Mouse (Mus musculus) stomach, postnatal 0 days (tissue): Measurements from ENCODE around the gene Pdik1l. TPM values are rescaled to one million over a fixed set of nuclear protein-coding genes. Genes with fewer than 3 reads are reported as not detected.

Experiments used
- ATAC-seq: fragments of 200-750 bp; cut with Nextera tagmentation; 2 replicates; pipeline ENCODE4 v1.8.0; 2017; ENCODE audit not compliant: low FRiP score, low TSS enrichment
- DNase-seq: peaks from one replicate; pipeline ENCODE4 v3.0.0-alpha.2; 2016; ENCODE audit warnings: low spot score
- H3K27ac ChIP-seq: fragments of 300-500 bp; sonication (generic); replicated peaks from 2 replicates; pipeline ENCODE4 v1.5.1; 2014; ENCODE audit warnings: mild to moderate bottlenecking, control low read depth
- H3K27me3 ChIP-seq: fragments of 300-500 bp; sonication (generic); 2 replicates; pipeline ENCODE4 v1.6.1; 2014; ENCODE audit warnings: low read length; ENCODE audit not compliant: control insufficient read depth, insufficient read depth
- H3K36me3 ChIP-seq: fragments of 300-500 bp; sonication (generic); 2 replicates; pipeline ENCODE4 v1.6.1; 2014; ENCODE audit warnings: low read length, mixed read lengths; ENCODE audit not compliant: control insufficient read depth, insufficient read depth
- H3K4me1 ChIP-seq: fragments of 300-500 bp; sonication (generic); replicated peaks from 2 replicates; pipeline ENCODE4 v1.6.1; 2014; ENCODE audit warnings: antibody characterized with exemption; ENCODE audit not compliant: control insufficient read depth, insufficient read depth
- H3K4me2 ChIP-seq: fragments of 300-500 bp; sonication (generic); replicated peaks from 2 replicates; pipeline ENCODE4 v1.6.1; 2014; ENCODE audit warnings: low read depth, mild to moderate bottlenecking, control low read depth, moderate library complexity
- H3K4me3 ChIP-seq: fragments of 300-500 bp; sonication (generic); 2 replicates; pipeline ENCODE4 v1.5.1; 2014; ENCODE audit warnings: low read depth, low read length, control low read depth
- H3K9ac ChIP-seq: fragments of 300-500 bp; sonication (generic); 2 replicates; pipeline ENCODE4 v1.6.1; 2014; ENCODE audit warnings: mild to moderate bottlenecking, low read length, control low read depth, mixed read lengths
- H3K9me3 ChIP-seq: fragments of 300-500 bp; sonication (generic); 2 replicates; pipeline ENCODE4 v1.6.1; 2016; ENCODE audit warnings: low read length; ENCODE audit not compliant: control insufficient read depth
- CTCF ChIP-seq: IDR thresholded peaks from 2 replicates; pipeline ENCODE4 v1.5.1; 2016; ENCODE audit warnings: antibody characterized with exemption, low read depth, mild to moderate bottlenecking, moderate library complexity
- EP300 ChIP-seq: optimal IDR thresholded peaks from 2 replicates; pipeline ENCODE3; 2016; ENCODE audit warnings: antibody characterized with exemption
- WGBS: fragments of 180-500 bp; shearing (Covaris S2); extraction: QIAGEN DNeasy Blood & Tissue Kit; methylation state at CpG from one replicate; pipeline ENCODE4 v1.1.7; 2014; 5-methylcytosine and 5-hydroxymethylcytosine counted together
- polyA plus RNA-seq: library from polyadenylated mRNA; unstranded; fragments of >200 nt; fragmentation: Nextera tagmentation; extraction: Ambion mirVana; gene quantifications from 2 replicates; pipeline ENCODE4 v1.2.1, GENCODE M21; 2015

Pdik1l gene
- polyA plus RNA-seq, 1 experiment from 2014 or later, result 8.4 TPM

DNA sequence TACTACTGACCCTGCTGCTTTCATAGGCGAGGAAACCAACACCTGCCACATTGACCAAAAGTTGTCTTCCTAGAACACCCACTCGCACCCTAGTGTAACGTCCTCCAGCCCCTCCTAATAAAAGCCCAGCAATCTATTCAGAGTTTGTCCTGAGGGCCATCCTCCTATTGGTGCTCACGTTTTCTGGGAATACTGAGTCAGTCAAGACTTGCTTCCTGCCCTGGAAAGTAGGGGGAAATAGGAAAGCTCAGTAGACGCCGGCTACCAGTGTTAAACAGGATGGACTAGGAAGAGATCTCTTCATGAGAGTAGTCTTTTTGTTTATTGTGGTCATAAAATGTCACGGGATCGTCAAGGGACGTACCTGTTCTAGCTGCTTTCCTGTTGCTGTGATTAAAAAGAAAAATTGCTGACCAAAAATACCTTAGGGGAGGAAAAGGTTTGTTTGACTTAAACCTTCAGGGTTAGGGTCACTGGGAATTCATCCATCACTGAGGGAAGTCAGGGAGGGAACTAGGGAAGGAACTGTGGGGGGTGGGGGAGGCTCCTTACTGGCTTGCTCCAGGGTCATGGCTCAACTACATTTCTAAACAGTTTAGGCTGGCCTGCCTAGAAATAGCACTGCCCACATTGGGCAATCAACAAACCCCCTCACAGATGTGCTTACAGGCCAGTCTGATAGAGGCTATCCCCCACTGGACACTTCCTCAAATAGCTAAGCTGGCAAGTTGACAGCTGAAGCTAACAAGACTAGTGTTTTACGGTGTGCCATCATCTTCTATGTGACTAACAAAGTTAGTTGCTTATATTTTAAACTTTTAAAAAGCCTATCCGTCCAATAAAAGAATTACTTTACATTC lies 932 bp upstream of the Pdik1l start:
- Histone ChIP-seq H3K9me3 (no peaks in the 10 kb centered on the region), H3K27ac (no peak overlapping the region; the same call in 1 of the 2 replicates), H3K36me3 (no peaks in the 10 kb centered on the region), H3K27me3 (no peaks in the 10 kb centered on the region), H3K4me3 (peak overlapping the region; percentile 95; the same call in 1 of the 2 replicates), H3K4me1 (0 out of 2 replicates have a peak, but pooled peaks cover 3% of the 10 kb centered on the region), H3K4me2 (peak overlapping the region; percentile 82), H3K9ac (peak overlapping the region; percentile 97)
- ATAC-seq, result no peak
- DNase-seq, result no peak
- TF ChIP-seq EP300 (no peak), CTCF (no peak)
- WGBS, result 20% methylated on average over 11 of the region's 11 CpGs

DNA sequence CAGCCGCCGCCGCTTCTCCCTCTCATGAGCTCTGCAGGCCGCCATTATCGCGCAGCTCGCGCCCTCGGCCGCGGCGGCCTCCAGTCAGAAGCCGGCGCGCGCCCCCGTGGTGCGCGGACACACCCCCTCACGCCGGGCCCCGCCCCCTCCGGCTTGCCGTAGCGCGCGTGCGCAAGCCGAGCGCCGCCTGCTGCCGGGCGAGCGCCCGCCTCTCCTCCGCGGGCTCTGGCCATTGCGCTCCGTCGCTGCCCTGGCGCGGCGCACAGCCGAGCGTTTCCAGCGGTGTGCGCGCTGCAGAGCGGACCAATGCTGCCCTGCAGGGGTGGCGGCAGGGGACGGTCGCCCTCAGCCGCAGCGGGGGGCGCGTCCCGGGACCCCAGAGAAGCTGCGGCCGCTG lies 529 bp downstream of the Pdik1l start:
- peak; percentile 92 for ATAC-seq
- Histone ChIP-seq H3K4me3 (peak overlapping the region; percentile 95), H3K4me1 (0 out of 2 replicates have a peak, but pooled peaks cover 3% of the 10 kb centered on the region), H3K9me3 (no peaks in the 10 kb centered on the region), H3K36me3 (peaks cover under 1% of the 10 kb centered on the region; the same call in 1 of the 2 replicates), H3K4me2 (peak overlapping the region; percentile 96), H3K9ac (peak overlapping the region; percentile 97), H3K27me3 (no peaks in the 10 kb centered on the region), H3K27ac (peak overlapping the region; percentile 99)
- peak; percentile 97 for DNase-seq
- TF ChIP-seq CTCF (peak; percentile 56; the same call in 1 of the 2 replicates), EP300 (no peak)
- under 1% methylated on average over 53 of the region's 59 CpGs for WGBS

DNA sequence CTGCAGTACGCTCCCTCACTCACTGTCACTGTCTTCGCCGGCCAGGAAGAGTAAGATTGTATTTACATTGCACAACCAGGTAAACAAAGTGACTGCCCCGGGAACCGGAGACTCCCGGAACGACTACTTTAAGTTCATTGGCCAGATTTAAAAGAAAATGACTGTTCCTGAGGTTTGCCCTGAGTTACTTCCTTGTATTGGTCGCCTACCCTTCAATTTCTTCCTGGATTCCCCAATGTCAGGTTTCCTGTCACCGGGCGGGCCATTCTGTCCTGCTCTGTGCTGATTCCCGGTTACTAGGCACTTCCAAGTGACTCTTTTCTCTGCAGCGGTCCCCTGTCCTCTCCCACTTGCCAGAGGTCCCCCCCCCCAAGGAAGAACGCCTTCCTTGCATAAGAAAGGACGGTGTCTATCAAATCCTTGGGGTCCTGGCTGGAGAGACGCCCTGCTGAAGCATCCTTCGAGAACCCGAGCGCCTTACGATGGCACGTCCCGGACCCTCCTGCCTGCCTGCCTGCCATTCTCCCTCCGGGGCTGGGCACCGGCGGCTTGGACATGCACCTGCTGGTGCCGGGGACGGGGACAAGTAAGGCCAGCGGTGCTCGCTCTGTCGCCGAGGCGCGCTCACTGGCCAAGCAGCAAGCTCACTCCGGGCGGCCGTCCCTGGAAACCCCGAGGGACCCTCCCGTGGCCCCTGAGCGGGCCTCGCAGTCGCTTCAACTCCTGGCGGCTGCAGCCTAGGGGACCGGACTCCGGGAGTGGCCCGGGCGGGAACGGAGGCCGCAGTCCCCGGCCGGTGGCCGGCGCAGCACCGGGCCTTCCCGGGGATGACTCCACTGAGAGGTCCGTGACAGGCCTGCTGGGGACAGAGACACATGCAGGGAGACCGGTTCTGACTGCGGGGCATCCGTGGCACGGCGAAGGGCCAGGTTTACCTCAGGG lies 1.2 kb downstream of the Pdik1l start:
- H3K4me1 ChIP-seq, result 0 out of 2 replicates have a peak, but pooled peaks cover 3% of the 10 kb centered on the region
- WGBS, result 1% methylated on average over 54 of the region's 59 CpGs
- H3K36me3 ChIP-seq, result peaks cover 6% of the 10 kb centered on the region; the same call in 1 of the 2 replicates
- no peaks in the 10 kb centered on the region for H3K27me3 ChIP-seq
- no peaks in the 10 kb centered on the region for H3K9me3 ChIP-seq
- H3K4me3 ChIP-seq, result peak overlapping the region; percentile 95
- TF ChIP-seq CTCF, result no peak
- no peak for TF ChIP-seq EP300
- H3K9ac ChIP-seq, result peak overlapping the region; percentile 94
- H3K27ac ChIP-seq, result peak overlapping the region; percentile 89
- ATAC-seq (peak; percentile 49), DNase-seq (peak; percentile 59)
- H3K4me2 ChIP-seq, result peak overlapping the region; percentile 96

DNA sequence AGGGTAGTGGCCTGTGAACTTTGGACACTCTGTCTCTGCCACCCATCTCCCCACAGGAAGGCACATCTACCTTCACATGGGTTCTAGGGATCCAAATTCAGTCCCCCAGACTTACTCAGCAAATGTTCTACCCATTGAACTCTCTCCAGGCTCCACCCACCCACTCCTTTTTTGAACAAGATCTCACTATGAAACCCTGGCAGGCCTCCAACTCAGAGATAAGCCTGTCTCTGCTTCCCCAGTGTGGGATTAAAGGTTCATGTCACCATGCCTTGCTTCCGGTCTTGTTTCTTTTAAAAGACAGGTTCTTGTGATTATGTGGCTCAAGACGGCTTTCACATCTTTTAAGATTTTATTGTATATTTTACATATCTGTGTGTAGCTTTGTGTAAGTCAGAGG lies 2.8 kb downstream of the Pdik1l start:
- no peak overlapping the region for H3K4me3 ChIP-seq
- 75% methylated on average over 2 of the region's 2 CpGs for WGBS
- DNase-seq (peak; percentile 52), ATAC-seq (no peak)
- H3K27me3 ChIP-seq, result no peaks in the 10 kb centered on the region
- no peak overlapping the region for H3K9ac ChIP-seq
- H3K36me3 ChIP-seq, result peaks cover 6% of the 10 kb centered on the region; the same call in 1 of the 2 replicates
- H3K4me2 ChIP-seq, result no peak overlapping the region
- H3K4me1 ChIP-seq, result 0 out of 2 replicates have a peak, but pooled peaks cover 3% of the 10 kb centered on the region
- TF ChIP-seq CTCF, result no peak
- no peak for TF ChIP-seq EP300
- no peaks in the 10 kb centered on the region for H3K9me3 ChIP-seq
- no peak overlapping the region for H3K27ac ChIP-seq

DNA sequence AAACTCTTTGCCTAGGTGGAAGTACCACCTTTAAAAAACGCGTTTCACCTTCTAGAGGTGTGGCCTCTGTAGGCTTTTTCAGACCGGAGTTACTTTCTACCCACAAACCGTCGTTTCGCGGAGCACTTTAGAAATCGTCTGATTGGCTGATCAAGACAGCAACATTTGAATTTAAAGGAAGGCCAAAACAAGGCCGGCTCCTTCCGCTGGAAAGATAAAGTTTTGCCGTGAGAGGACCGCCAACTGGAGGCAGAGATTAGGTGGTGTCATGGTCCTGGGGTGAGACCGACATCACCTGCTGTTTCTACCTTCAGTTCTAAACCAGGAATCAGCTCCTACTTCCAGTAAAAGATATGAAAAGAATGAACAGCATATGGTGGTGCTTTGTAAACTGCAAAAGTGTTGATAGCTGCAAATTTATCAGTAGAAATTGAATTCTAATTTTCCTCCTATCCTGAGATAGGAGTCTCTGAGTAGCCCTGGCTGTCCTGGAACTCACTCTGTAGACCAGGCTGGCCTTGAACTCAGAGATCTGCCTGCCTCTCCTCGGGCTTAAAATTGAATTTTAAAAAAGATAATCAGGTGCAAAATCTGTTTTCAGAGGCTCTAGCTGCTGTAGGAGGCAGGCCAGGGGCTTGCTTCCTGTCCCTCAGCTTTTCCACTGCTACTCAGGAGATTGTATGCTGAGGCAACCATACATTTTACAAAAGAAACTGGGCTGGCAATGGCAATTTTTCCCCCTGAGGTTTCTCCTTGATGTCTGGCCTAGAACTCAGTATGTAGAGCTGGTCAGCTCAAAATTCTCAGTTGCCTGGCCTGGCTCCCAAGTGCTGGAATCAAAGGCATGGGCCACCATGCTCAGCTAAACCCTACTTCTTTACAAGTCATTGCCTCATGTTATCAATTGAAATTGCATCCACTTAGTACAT lies 14.0 kb downstream of the Pdik1l start:
- ATAC-seq, result no peak
- peak; percentile 41 for DNase-seq
- TF ChIP-seq EP300 (no peak), CTCF (no peak)

More for the DNA sequence above, 14.0 kb downstream of the Pdik1l start:
- Histone ChIP-seq H3K9ac (no peak overlapping the region), H3K27me3 (no peaks in the 10 kb centered on the region), H3K4me2 (peak overlapping the region; percentile 34), H3K4me3 (no peak overlapping the region), H3K9me3 (no peaks in the 10 kb centered on the region), H3K4me1 (no peaks in the 10 kb centered on the region), H3K27ac (no peak overlapping the region), H3K36me3 (peaks cover 8% of the 10 kb centered on the region; the same call in 1 of the 2 replicates)
- WGBS, result 5% methylated on average over 14 of the region's 14 CpGs
